Mouse (Mus musculus): ENCODE data around the gene Tmem59l. TPM values are rescaled to one million over a fixed set of nuclear protein-coding genes. Genes with fewer than 3 reads are reported as not detected.

Tmem59l gene
- polyA plus RNA-seq, 1 experiment from 2014 or later = 151 TPM

DNA sequence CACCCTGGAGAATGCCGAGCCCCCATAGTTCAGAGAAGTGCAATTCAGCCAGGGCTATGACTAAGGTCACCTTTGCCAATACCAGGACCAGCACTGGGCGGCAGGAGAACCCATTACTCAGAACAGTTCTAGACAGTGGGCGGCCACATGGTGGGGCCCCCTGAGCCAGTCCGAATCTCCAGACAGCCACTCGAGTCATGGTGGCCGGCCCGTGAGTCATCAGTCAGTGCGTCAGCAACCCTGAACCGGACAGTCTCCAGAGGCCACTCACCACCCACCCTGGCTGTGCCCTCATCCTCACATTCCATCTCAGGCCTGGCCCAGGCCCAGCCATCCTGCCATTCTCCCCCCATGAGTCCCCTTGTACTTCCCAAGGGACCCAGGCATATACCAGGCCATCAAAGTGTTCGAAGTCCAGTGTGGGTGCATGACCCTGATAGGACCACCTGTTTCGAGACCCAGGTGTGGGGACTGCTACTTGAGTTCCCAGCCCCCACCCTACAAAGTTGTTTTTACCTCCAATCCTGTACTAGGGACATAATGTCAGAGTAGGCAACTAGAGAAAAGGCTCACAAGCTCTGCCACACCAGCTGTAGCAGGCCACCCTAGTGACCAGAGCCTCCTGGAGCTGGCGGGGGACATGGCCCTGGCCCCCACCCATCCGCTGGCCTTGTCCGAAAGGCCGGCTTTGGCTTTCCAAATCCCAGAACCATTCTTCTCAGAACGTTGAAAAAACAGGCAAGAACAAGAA, 25.2 kb downstream of the Tmem59l start:
- ATAC-seq = no peak
- no peaks in the 10 kb centered on the region for H3K9me3 ChIP-seq (replicated peaks; ENCODE audit: control insufficient read depth, low read length, poor library complexity, severe bottlenecking)
- no peaks in the 10 kb centered on the region for H3K27me3 ChIP-seq (ENCODE audit: control insufficient read depth, insufficient read depth, low read depth, low read length)
- no peaks in the 10 kb centered on the region for H3K4me1 ChIP-seq (ENCODE audit: control insufficient read depth, insufficient read depth, low read length)
- H3K9ac ChIP-seq (ENCODE audit: low read depth, low read length) = no peak overlapping the region
- 90% methylated on average over 16 of the region's 16 CpGs for WGBS
- H3K27ac ChIP-seq (ENCODE audit: low read length) = no peak overlapping the region
- no peak overlapping the region for H3K4me2 ChIP-seq (ENCODE audit: low read length)
- no peak overlapping the region for H3K4me3 ChIP-seq (ENCODE audit: low read depth, low read length)
- H3K36me3 ChIP-seq (ENCODE audit: control insufficient read depth, insufficient read depth, low read length) = no peaks in the 10 kb centered on the region

DNA sequence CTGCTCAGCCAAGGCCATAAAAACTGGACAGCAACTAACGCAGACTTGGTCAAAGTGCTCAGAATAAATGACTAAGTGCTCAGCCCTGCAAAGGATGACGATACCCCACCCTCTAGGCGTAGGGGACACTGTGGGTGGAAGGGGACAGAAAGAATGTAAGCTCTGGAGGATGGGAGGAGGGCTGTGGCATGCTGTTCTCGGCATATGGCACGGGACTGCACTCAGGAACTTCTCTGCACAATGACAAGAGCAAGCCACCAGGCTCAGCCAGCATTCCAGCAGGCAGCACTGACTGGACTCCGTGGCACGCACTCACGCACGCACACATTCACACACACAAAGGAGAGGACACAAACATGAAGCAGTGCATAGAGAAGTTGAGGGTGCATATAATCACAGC, 26.6 kb downstream of the Tmem59l start:
- Histone ChIP-seq H3K4me1 (ENCODE audit: control insufficient read depth, insufficient read depth, low read length) (no peaks in the 10 kb centered on the region), H3K27me3 (ENCODE audit: control insufficient read depth, insufficient read depth, low read depth, low read length) (no peaks in the 10 kb centered on the region), H3K9ac (ENCODE audit: low read depth, low read length) (no peak overlapping the region), H3K36me3 (ENCODE audit: control insufficient read depth, insufficient read depth, low read length) (no peaks in the 10 kb centered on the region), H3K4me2 (ENCODE audit: low read length) (no peak overlapping the region), H3K27ac (ENCODE audit: low read length) (no peak overlapping the region), H3K4me3 (ENCODE audit: low read depth, low read length) (no peak overlapping the region), H3K9me3 (replicated peaks; ENCODE audit: control insufficient read depth, low read length, poor library complexity, severe bottlenecking) (no peaks in the 10 kb centered on the region)
- 75% methylated on average over 9 of the region's 9 CpGs for WGBS
- no peak for ATAC-seq

DNA sequence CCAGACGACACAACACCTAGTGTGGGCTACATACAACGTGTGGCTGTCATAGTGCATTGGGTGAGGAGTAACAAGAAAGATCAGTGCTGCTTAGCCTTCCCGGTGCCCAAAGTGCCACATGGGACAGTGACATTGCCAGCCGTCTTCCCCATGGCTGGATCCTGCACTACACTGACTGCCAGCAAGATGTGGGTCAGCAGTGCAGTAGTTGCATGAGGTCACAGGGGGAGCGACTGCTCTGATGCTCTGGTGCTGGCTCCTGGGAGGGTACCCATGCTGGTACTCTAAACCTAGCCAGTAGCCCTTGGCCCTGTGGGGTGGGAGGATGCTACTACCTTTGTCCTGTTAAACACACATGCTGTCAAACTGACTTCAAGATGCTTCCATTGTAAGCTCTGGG, 27.0 kb downstream of the Tmem59l start:
- no peaks in the 10 kb centered on the region for H3K27me3 ChIP-seq (ENCODE audit: control insufficient read depth, insufficient read depth, low read depth, low read length)
- H3K4me2 ChIP-seq (ENCODE audit: low read length) = no peak overlapping the region
- no peak for ATAC-seq
- no peaks in the 10 kb centered on the region for H3K9me3 ChIP-seq (replicated peaks; ENCODE audit: control insufficient read depth, low read length, poor library complexity, severe bottlenecking)
- no peak overlapping the region for H3K27ac ChIP-seq (ENCODE audit: low read length)
- no peak overlapping the region for H3K4me3 ChIP-seq (ENCODE audit: low read depth, low read length)
- H3K9ac ChIP-seq (ENCODE audit: low read depth, low read length) = no peak overlapping the region
- H3K36me3 ChIP-seq (ENCODE audit: control insufficient read depth, insufficient read depth, low read length) = no peaks in the 10 kb centered on the region
- H3K4me1 ChIP-seq (ENCODE audit: control insufficient read depth, insufficient read depth, low read length) = no peaks in the 10 kb centered on the region
- 92% methylated on average over 5 of the region's 5 CpGs for WGBS

DNA sequence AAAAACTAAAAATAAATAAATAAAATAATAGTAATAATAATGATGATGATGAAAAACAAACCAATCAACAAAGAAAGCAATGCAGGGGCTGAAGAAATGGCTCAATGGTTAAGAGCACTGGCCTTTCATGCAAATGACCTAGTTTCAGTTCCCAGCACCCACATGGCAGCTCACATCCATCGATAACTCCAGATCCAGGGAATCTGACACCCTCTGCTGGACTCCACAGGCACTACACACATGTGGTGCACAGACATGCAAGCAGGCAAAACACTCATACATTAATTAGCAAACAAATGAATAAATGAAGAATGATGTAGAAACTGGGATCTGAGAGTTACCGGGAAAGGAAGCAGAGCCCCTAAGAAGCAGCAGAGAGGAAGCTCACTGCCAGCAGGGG, 27.5 kb downstream of the Tmem59l start:
- 98% methylated on average over 2 of the region's 2 CpGs for WGBS
- no peak overlapping the region for H3K4me3 ChIP-seq (ENCODE audit: low read depth, low read length)
- H3K4me2 ChIP-seq (ENCODE audit: low read length) = no peak overlapping the region
- no peaks in the 10 kb centered on the region for H3K27me3 ChIP-seq (ENCODE audit: control insufficient read depth, insufficient read depth, low read depth, low read length)
- no peak for ATAC-seq
- H3K27ac ChIP-seq (ENCODE audit: low read length) = no peak overlapping the region
- no peak overlapping the region for H3K9ac ChIP-seq (ENCODE audit: low read depth, low read length)
- H3K36me3 ChIP-seq (ENCODE audit: control insufficient read depth, insufficient read depth, low read length) = no peaks in the 10 kb centered on the region
- H3K4me1 ChIP-seq (ENCODE audit: control insufficient read depth, insufficient read depth, low read length) = no peaks in the 10 kb centered on the region
- no peaks in the 10 kb centered on the region for H3K9me3 ChIP-seq (replicated peaks; ENCODE audit: control insufficient read depth, low read length, poor library complexity, severe bottlenecking)

DNA sequence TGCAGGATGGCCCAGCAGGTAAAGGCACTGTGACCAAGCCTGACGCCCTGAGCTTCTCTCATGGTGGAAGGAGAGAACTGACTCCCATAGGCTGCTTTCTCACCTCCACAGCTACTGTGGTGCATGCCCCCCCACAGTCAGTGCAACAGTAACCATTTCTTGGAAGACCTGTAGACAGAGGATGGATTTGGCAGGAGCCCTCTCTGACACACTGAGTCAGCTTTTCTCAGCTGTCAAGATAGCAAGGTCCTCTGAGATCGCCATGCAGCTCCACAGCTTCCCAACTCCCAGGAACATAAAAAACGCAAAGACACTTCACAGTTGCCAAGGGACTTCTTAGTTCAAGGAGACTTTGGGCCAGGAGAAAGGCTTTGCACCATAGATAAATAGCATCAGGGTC, 28.7 kb downstream of the Tmem59l start:
- H3K36me3 ChIP-seq (ENCODE audit: control insufficient read depth, insufficient read depth, low read length) = no peaks in the 10 kb centered on the region
- no peaks in the 10 kb centered on the region for H3K9me3 ChIP-seq (replicated peaks; ENCODE audit: control insufficient read depth, low read length, poor library complexity, severe bottlenecking)
- no peak overlapping the region for H3K9ac ChIP-seq (ENCODE audit: low read depth, low read length)
- no peaks in the 10 kb centered on the region for H3K27me3 ChIP-seq (ENCODE audit: control insufficient read depth, insufficient read depth, low read depth, low read length)
- H3K27ac ChIP-seq (ENCODE audit: low read length) = no peak overlapping the region
- ATAC-seq = no peak
- H3K4me2 ChIP-seq (ENCODE audit: low read length) = no peak overlapping the region
- 89% methylated on average over 3 of the region's 3 CpGs for WGBS
- no peak overlapping the region for H3K4me3 ChIP-seq (ENCODE audit: low read depth, low read length)
- no peaks in the 10 kb centered on the region for H3K4me1 ChIP-seq (ENCODE audit: control insufficient read depth, insufficient read depth, low read length)

DNA sequence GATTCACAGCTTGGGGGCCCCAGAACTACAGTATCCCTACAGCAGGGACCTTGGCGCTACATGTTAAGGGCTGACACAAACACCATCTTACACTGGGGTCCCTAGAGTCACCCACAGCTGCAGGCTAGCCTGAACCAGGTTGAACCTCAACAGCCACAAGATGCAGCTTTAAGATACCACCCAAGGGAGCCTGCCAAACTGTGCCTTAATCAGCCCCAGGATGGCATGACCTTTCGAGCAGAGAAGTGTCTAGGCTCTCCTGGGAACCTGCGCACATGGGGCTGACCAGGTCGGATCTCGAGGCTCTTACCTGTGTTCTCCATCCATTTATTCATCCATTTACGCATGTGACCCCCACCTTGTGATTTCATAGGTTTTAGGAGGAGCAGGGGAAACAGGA, 29.3 kb downstream of the Tmem59l start:
- Histone ChIP-seq H3K36me3 (ENCODE audit: control insufficient read depth, insufficient read depth, low read length) (no peaks in the 10 kb centered on the region), H3K4me1 (ENCODE audit: control insufficient read depth, insufficient read depth, low read length) (no peaks in the 10 kb centered on the region), H3K27ac (ENCODE audit: low read length) (no peak overlapping the region), H3K4me3 (ENCODE audit: low read depth, low read length) (no peak overlapping the region), H3K27me3 (ENCODE audit: control insufficient read depth, insufficient read depth, low read depth, low read length) (no peaks in the 10 kb centered on the region), H3K4me2 (ENCODE audit: low read length) (no peak overlapping the region), H3K9ac (ENCODE audit: low read depth, low read length) (no peak overlapping the region), H3K9me3 (replicated peaks; ENCODE audit: control insufficient read depth, low read length, poor library complexity, severe bottlenecking) (no peaks in the 10 kb centered on the region)
- no peak for ATAC-seq
- 91% methylated on average over 6 of the region's 6 CpGs for WGBS

DNA sequence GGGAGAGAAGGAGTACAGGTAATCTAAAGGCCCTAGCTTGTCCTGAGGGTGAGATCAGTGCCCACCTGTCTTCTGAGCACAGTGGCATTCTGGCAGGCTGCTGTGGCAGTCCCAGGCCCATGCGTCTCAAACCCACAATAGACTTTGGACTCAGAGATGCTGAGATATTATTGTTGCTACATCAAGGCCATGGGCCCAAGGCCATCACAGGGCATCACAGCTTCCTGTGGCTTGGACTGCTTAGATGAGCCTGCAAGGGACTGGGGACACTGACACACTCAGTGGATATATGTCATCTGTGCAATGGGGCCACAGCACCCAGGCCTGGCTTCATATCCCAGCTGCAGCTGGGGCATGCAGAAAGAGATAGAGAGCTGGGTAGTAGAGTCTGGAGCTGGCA, 30.2 kb downstream of the Tmem59l start:
- no peak for ATAC-seq
- H3K27me3 ChIP-seq (ENCODE audit: control insufficient read depth, insufficient read depth, low read depth, low read length) = no peaks in the 10 kb centered on the region
- WGBS = 92% methylated on average over 1 of the region's 1 CpGs

DNA sequence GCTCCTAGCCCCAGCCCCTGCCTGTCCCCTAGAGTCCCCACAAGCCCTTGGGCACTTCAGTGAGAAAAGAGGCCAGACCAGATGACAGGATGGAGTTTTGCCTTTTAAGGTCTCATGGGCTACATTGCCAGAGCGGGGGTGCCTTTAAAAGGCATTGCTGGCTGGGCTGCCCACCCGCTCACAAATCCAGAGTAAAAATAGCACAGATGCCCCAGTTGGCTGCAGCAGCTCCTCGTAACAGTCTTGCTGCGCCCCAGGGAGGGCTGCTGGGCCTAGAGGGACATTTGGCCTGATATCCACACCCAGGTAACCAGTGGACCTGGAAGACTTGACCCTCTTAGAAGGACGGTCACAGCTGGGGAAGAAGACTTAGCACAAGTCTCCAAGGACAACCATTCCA, 33.3 kb downstream of the Tmem59l start:
- H3K4me1 ChIP-seq (ENCODE audit: control insufficient read depth, insufficient read depth, low read length) = no peaks in the 10 kb centered on the region
- H3K27me3 ChIP-seq (ENCODE audit: control insufficient read depth, insufficient read depth, low read depth, low read length) = no peaks in the 10 kb centered on the region
- H3K4me3 ChIP-seq (ENCODE audit: low read depth, low read length) = no peak overlapping the region
- WGBS = 87% methylated on average over 5 of the region's 5 CpGs
- ATAC-seq = no peak
- H3K36me3 ChIP-seq (ENCODE audit: control insufficient read depth, insufficient read depth, low read length) = peaks cover 17% of the 10 kb centered on the region; the same call in 1 of the 2 replicates
- H3K4me2 ChIP-seq (ENCODE audit: low read length) = no peak overlapping the region
- no peaks in the 10 kb centered on the region for H3K9me3 ChIP-seq (replicated peaks; ENCODE audit: control insufficient read depth, low read length, poor library complexity, severe bottlenecking)
- H3K9ac ChIP-seq (ENCODE audit: low read depth, low read length) = 0 out of 2 replicates have a peak overlapping the region, but pooled peaks have one; percentile 18
- no peak overlapping the region for H3K27ac ChIP-seq (ENCODE audit: low read length)

More for the DNA sequence above, 30.2 kb downstream of the Tmem59l start:
- Histone ChIP-seq H3K4me3 (ENCODE audit: low read depth, low read length) (no peak overlapping the region), H3K9ac (ENCODE audit: low read depth, low read length) (no peak overlapping the region), H3K27ac (ENCODE audit: low read length) (no peak overlapping the region), H3K36me3 (ENCODE audit: control insufficient read depth, insufficient read depth, low read length) (peaks cover 6% of the 10 kb centered on the region; the same call in 1 of the 2 replicates), H3K9me3 (replicated peaks; ENCODE audit: control insufficient read depth, low read length, poor library complexity, severe bottlenecking) (no peaks in the 10 kb centered on the region), H3K4me2 (ENCODE audit: low read length) (no peak overlapping the region), H3K4me1 (ENCODE audit: control insufficient read depth, insufficient read depth, low read length) (no peaks in the 10 kb centered on the region)

DNA sequence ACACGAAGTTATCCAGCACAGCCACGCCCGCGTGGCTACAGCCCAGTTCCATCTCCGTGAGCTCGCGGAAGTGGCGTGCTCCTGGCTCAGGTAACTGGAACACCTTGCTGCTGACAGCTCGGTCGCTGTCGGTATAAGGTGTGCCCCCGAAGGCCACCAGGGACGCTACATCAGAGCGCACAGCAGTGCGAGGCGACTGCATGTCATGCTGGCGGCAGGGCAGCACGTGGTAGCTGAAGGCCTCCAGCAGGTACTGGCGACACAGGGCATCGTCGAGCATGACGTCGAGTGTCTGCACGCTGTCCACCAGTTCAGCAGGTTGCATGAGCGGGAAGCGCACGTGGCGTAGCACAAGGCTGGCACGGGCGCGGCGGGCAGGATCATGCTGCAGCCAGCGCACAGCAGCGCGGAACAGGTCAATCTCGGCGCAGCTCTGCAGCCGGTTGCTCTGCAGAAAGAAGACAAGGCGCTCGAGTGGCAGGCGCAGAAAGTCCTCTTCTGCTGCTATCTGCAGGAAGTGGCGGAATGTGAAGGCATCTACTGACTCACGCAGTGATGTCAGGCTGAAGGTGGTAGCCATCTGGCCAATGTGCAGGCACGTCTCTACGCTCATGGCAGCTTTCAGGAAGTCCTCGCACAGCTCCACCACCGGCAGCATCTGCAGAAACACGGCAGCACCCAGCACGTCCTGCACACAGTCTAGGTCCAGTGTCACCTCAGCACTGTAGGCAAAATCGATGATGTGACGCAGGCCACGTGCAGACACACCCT, 34.8 kb downstream of the Tmem59l start:
- Histone ChIP-seq H3K27ac (ENCODE audit: low read length) (no peak overlapping the region), H3K27me3 (ENCODE audit: control insufficient read depth, insufficient read depth, low read depth, low read length) (no peaks in the 10 kb centered on the region), H3K36me3 (ENCODE audit: control insufficient read depth, insufficient read depth, low read length) (peaks cover 17% of the 10 kb centered on the region; the same call in 1 of the 2 replicates), H3K4me1 (ENCODE audit: control insufficient read depth, insufficient read depth, low read length) (no peaks in the 10 kb centered on the region), H3K4me3 (ENCODE audit: low read depth, low read length) (no peak overlapping the region), H3K9ac (ENCODE audit: low read depth, low read length) (no peak overlapping the region), H3K4me2 (ENCODE audit: low read length) (no peak overlapping the region; the same call in 1 of the 2 replicates), H3K9me3 (replicated peaks; ENCODE audit: control insufficient read depth, low read length, poor library complexity, severe bottlenecking) (no peaks in the 10 kb centered on the region)
- 65% methylated on average over 52 of the region's 52 CpGs for WGBS
- ATAC-seq = no peak
